Mouse (Mus musculus) midbrain, embryonic 14.5 days (tissue): ENCODE data around the gene Syncrip. TPM values are rescaled to one million over a fixed set of nuclear protein-coding genes. Genes with fewer than 3 reads are reported as not detected.
"Not testable (repeated sequence)": the region's sequence is repeated elsewhere in the genome, so short reads cannot be mapped to it uniquely, and the experiment has no call there.

Experiments
- ATAC-seq: fragments of 200-750 bp; cut with Nextera tagmentation; 2 replicates; pipeline ENCODE4 v1.8.0; 2017; ENCODE audit warnings: moderate number of reproducible peaks, moderate library complexity; ENCODE audit not compliant: low FRiP score, low TSS enrichment
- DNase-seq: peaks from one replicate; pipeline ENCODE4 v3.0.0-alpha.2; 2015
- H3K27ac ChIP-seq: fragments of 300-500 bp; sonication (generic); replicated peaks from 2 replicates; pipeline ENCODE4 v1.5.1; 2014; ENCODE audit warnings: mild to moderate bottlenecking, low read depth, low read length, moderate library complexity
- H3K27me3 ChIP-seq: fragments of 300-500 bp; sonication (generic); 2 replicates; pipeline ENCODE4 v1.6.1; 2014; ENCODE audit warnings: low read length, control low read depth, mixed read lengths; ENCODE audit not compliant: control insufficient read depth, insufficient read depth
- H3K36me3 ChIP-seq: fragments of 300-500 bp; sonication (generic); 2 replicates; pipeline ENCODE4 v1.6.1; 2014; ENCODE audit warnings: low read length, control low read depth; ENCODE audit not compliant: control insufficient read depth, insufficient read depth
- H3K4me1 ChIP-seq: fragments of 300-500 bp; sonication (generic); 2 replicates; pipeline ENCODE4 v1.6.1; 2014; ENCODE audit warnings: mild to moderate bottlenecking, antibody characterized with exemption, low read length, control low read depth; ENCODE audit not compliant: control insufficient read depth, insufficient read depth
- H3K4me2 ChIP-seq: fragments of 300-500 bp; sonication (generic); 2 replicates; pipeline ENCODE4 v1.6.1; 2014; ENCODE audit warnings: mild to moderate bottlenecking, low read length, moderate library complexity
- H3K4me3 ChIP-seq: fragments of 300-500 bp; sonication (generic); replicated peaks from 2 replicates; pipeline ENCODE4 v1.5.1; 2014; ENCODE audit warnings: low read depth, low read length
- H3K9ac ChIP-seq: fragments of 300-500 bp; sonication (generic); replicated peaks from 2 replicates; pipeline ENCODE4 v1.6.1; 2014; ENCODE audit warnings: mild to moderate bottlenecking, low read length, moderate library complexity
- H3K9me3 ChIP-seq: fragments of 300-500 bp; sonication (generic); 2 replicates; pipeline ENCODE4 v1.6.1; 2016; ENCODE audit warnings: low read length, control low read depth, mixed read lengths; ENCODE audit not compliant: control insufficient read depth
- WGBS: fragments of 180-500 bp; shearing (Covaris S2); extraction: QIAGEN DNeasy Blood & Tissue Kit; methylation state at CpG from one replicate; pipeline ENCODE4 v1.1.7; 2014; 5-methylcytosine and 5-hydroxymethylcytosine counted together
- polyA plus RNA-seq: library from polyadenylated mRNA; unstranded; fragments of >200 nt; fragmentation: Nextera tagmentation; extraction: Ambion mirVana; gene quantifications from 2 replicates; pipeline ENCODE4 v1.2.1, GENCODE M21; 2014

The Syncrip gene
- polyA plus RNA-seq, 1 experiment from 2014 or later, result 117 TPM

GRCm38 (mm10) chr9:88500112-88500511 is 17.7 kb upstream of the Syncrip start:
- H3K9me3 ChIP-seq, result no peaks in the 10 kb centered on the region
- H3K4me1 ChIP-seq, result no peaks in the 10 kb centered on the region
- 86% methylated on average over 2 of the region's 2 CpGs for WGBS
- H3K4me3 ChIP-seq, result no peak overlapping the region
- no peak overlapping the region for H3K9ac ChIP-seq
- H3K27ac ChIP-seq, result no peak overlapping the region
- H3K27me3 ChIP-seq, result no peaks in the 10 kb centered on the region
- DNase-seq (no peak), ATAC-seq (no peak)
- no peak overlapping the region for H3K4me2 ChIP-seq
- no peaks in the 10 kb centered on the region for H3K36me3 ChIP-seq

GRCm38 (mm10) chr9:88492522-88492921 is 10.1 kb upstream of the Syncrip start:
- no peaks in the 10 kb centered on the region for H3K9me3 ChIP-seq
- no peak overlapping the region for H3K27ac ChIP-seq
- no peak for ATAC-seq
- no peak overlapping the region for H3K4me2 ChIP-seq
- no peak overlapping the region for H3K4me3 ChIP-seq
- H3K4me1 ChIP-seq, result no peaks in the 10 kb centered on the region
- DNase-seq, result no peak
- no peak overlapping the region for H3K9ac ChIP-seq
- H3K27me3 ChIP-seq, result no peaks in the 10 kb centered on the region
- no peaks in the 10 kb centered on the region for H3K36me3 ChIP-seq
- WGBS, result 87% methylated on average over 1 of the region's 1 CpGs

GRCm38 (mm10) chr9:88484531-88484930 is 2.2 kb upstream of the Syncrip start:
- 46% methylated on average over 6 of the region's 6 CpGs for WGBS

GRCm38 (mm10) chr9:88482829-88483396 is 539 bp upstream of the Syncrip start:
- DNase-seq (no peak), ATAC-seq (no peak)
- peak overlapping the region; percentile 69 for H3K4me2 ChIP-seq
- H3K9me3 ChIP-seq, result no peaks in the 10 kb centered on the region
- peak overlapping the region; percentile 99 for H3K4me3 ChIP-seq
- H3K4me1 ChIP-seq, result peaks cover 19% of the 10 kb centered on the region
- peak overlapping the region; percentile 95 for H3K9ac ChIP-seq
- under 1% methylated on average over 44 of the region's 52 CpGs for WGBS
- peak overlapping the region; percentile 100 for H3K27ac ChIP-seq
- H3K36me3 ChIP-seq, result peaks cover 11% of the 10 kb centered on the region
- no peaks in the 10 kb centered on the region for H3K27me3 ChIP-seq

More at GRCm38 (mm10) chr9:88484531-88484930, 2.2 kb upstream of the Syncrip start:
- Histone ChIP-seq H3K27ac (no peak overlapping the region), H3K9me3 (no peaks in the 10 kb centered on the region), H3K9ac (no peak overlapping the region), H3K36me3 (no peaks in the 10 kb centered on the region), H3K4me1 (peaks cover 19% of the 10 kb centered on the region), H3K4me2 (no peak overlapping the region), H3K27me3 (no peaks in the 10 kb centered on the region), H3K4me3 (0 out of 2 replicates have a peak overlapping the region, but pooled peaks have one; percentile 4)
- ATAC-seq (no peak), DNase-seq (no peak)

GRCm38 (mm10) chr9:88481791-88482160 is 598 bp downstream of the Syncrip start:
- Histone ChIP-seq H3K9ac (peak overlapping the region; percentile 95), H3K27ac (peak overlapping the region; percentile 100), H3K4me2 (peak overlapping the region; percentile 84), H3K9me3 (no peaks in the 10 kb centered on the region), H3K36me3 (peaks cover 18% of the 10 kb centered on the region), H3K4me1 (peaks cover 19% of the 10 kb centered on the region), H3K27me3 (no peaks in the 10 kb centered on the region), H3K4me3 (peak overlapping the region; percentile 99)
- 0% methylated on average over 36 of the region's 43 CpGs for WGBS
- peak; percentile 6; the same call in 1 of the 2 replicates for ATAC-seq
- no peak for DNase-seq

- Histone ChIP-seq H3K27me3 (no peaks in the 10 kb centered on the region), H3K9me3 (no peaks in the 10 kb centered on the region), H3K4me2 (peak overlapping the region; percentile 84), H3K27ac (peak overlapping the region; percentile 100), H3K9ac (peak overlapping the region; percentile 95), H3K4me1 (peaks cover 19% of the 10 kb centered on the region), H3K4me3 (peak overlapping the region; percentile 99), H3K36me3 (peaks cover 23% of the 10 kb centered on the region)
- ATAC-seq, result no peak
- WGBS, result under 1% methylated on average over 59 of the region's 78 CpGs
- peak; percentile 67 for DNase-seq
These were observed 1.1 kb downstream of the Syncrip start for GRCm38 (mm10) chr9:88481061-88481790.

GRCm38 (mm10) chr9:88480120-88480519 is 2.3 kb downstream of the Syncrip start:
- no peaks in the 10 kb centered on the region for H3K9me3 ChIP-seq
- peaks cover 19% of the 10 kb centered on the region for H3K4me1 ChIP-seq
- H3K27ac ChIP-seq, result no peak overlapping the region
- DNase-seq, result no peak
- no peak for ATAC-seq
- peaks cover 34% of the 10 kb centered on the region for H3K36me3 ChIP-seq
- peak overlapping the region; percentile 84 for H3K4me2 ChIP-seq
- H3K27me3 ChIP-seq, result no peaks in the 10 kb centered on the region
- WGBS, result 8% methylated on average over 1 of the region's 1 CpGs
- peak overlapping the region; percentile 99 for H3K4me3 ChIP-seq
- H3K9ac ChIP-seq, result peak overlapping the region; percentile 95

GRCm38 (mm10) chr9:88476138-88476537 is 6.2 kb downstream of the Syncrip start:
- Histone ChIP-seq H3K9ac (no peak overlapping the region), H3K9me3 (no peaks in the 10 kb centered on the region), H3K27me3 (no peaks in the 10 kb centered on the region), H3K4me1 (peaks cover 7% of the 10 kb centered on the region), H3K4me3 (no peak overlapping the region), H3K36me3 (peaks cover 64% of the 10 kb centered on the region), H3K27ac (no peak overlapping the region), H3K4me2 (no peak overlapping the region)
- 19% methylated on average over 1 of the region's 1 CpGs for WGBS
- ATAC-seq (no peak), DNase-seq (peak; percentile 9)

- WGBS, result 93% methylated on average over 4 of the region's 4 CpGs
- H3K9me3 ChIP-seq, H3K4me1 ChIP-seq, H3K4me3 ChIP-seq, ATAC-seq, DNase-seq, H3K4me2 ChIP-seq, H3K27me3 ChIP-seq, H3K9ac ChIP-seq, H3K27ac ChIP-seq: not testable (repeated sequence)
- H3K36me3 ChIP-seq, result peaks cover 72% of the 10 kb centered on the region
These were observed 21.4 kb downstream of the Syncrip start for GRCm38 (mm10) chr9:88461017-88461416.
